Mouse (Mus musculus) adrenal gland, postnatal 10 days (tissue): ENCODE data around the gene Plekha4. TPM values are rescaled to one million over a fixed set of nuclear protein-coding genes. Genes with fewer than 3 reads are reported as not detected.

Experiments used
- total RNA-seq, 2 experiments: library from RNA; stranded (reverse); gene quantifications; 2 replicates each; pipeline ENCODE4 v1.2.3; 2021

Plekha4 gene
- total RNA-seq, 2 experiments from 2014 or later, result 5.4 to 9.2 TPM

Other genes with a start within 250 kb of the Plekha4 start
- under 1 TPM in 1 of 2 experiments, not detected in 1; 0.42 TPM for gene Slc6a21, start 248.8 kb upstream of the Plekha4 start, total RNA-seq
- gene Trpm4, start 192.6 kb upstream of the Plekha4 start, total RNA-seq, result 10 to 100 TPM; 15.9 to 26.8 TPM
- 10 to 100 TPM; 10.7 to 47.8 TPM for gene Hrc, start 191.0 kb upstream of the Plekha4 start, total RNA-seq
- gene Ppfia3, start 159.3 kb upstream of the Plekha4 start, total RNA-seq, result 1 to 10 TPM; 1.9 to 3.0 TPM
- 1 to 10 TPM in 1 of 2 experiments, under 1 TPM in 1; 0.90 to 2.9 TPM for gene Lin7b, start 155.7 kb upstream of the Plekha4 start, total RNA-seq
- 100 to 1,000 TPM; 208 to 341 TPM for gene Snrnp70, start 130.6 kb upstream of the Plekha4 start, total RNA-seq
- gene Kcna7, start 120.7 kb upstream of the Plekha4 start, total RNA-seq, result 1 to 10 TPM in 1 of 2 experiments, under 1 TPM in 1; 0.75 to 2.6 TPM
- under 1 TPM; 0.12 to 0.33 TPM for gene Ntf5, start 112.6 kb upstream of the Plekha4 start, total RNA-seq
- gene Lhb, start 105.5 kb upstream of the Plekha4 start, total RNA-seq, result not detected
- 10 to 100 TPM; 66.7 to 92.5 TPM for gene Gys1, start 91.5 kb upstream of the Plekha4 start, total RNA-seq
- 10 to 100 TPM; 50.2 to 58.9 TPM for gene Ruvbl2, start 88.2 kb upstream of the Plekha4 start, total RNA-seq
- 100 to 1,000 TPM; 527 to 606 TPM for gene Ftl1, start 66.4 kb upstream of the Plekha4 start, total RNA-seq
- 10 to 100 TPM; 52.7 to 53.6 TPM for gene Bax, start 59.4 kb upstream of the Plekha4 start, total RNA-seq
- gene Tulp2, start 44.5 kb upstream of the Plekha4 start, total RNA-seq, result under 1 TPM; 0.64 to 0.69 TPM
- gene Gm45808, start 39.5 kb upstream of the Plekha4 start, total RNA-seq, result 10 to 100 TPM; 26.0 to 27.9 TPM
- gene Dhdh, start 37.5 kb upstream of the Plekha4 start, total RNA-seq, result 10 to 100 TPM; 42.4 to 47.3 TPM
- 100 to 1,000 TPM; 175 to 201 TPM for gene Nucb1, start 15.9 kb upstream of the Plekha4 start, total RNA-seq
- 10 to 100 TPM; 28.0 to 48.2 TPM for gene Ppp1r15a, start 62 bp upstream of the Plekha4 start, total RNA-seq
- 1 to 10 TPM in 1 of 2 experiments, under 1 TPM in 1; 0.93 to 1.4 TPM for gene Hsd17b14, start 28.6 kb downstream of the Plekha4 start, total RNA-seq
- gene Bcat2, start 43.8 kb downstream of the Plekha4 start, total RNA-seq, result 100 to 1,000 TPM; 114 to 118 TPM
- gene Fgf21, start 89.2 kb downstream of the Plekha4 start, total RNA-seq, result 10 to 100 TPM in 1 of 2 experiments, 1 to 10 TPM in 1; 1.3 to 21.9 TPM
- gene Fut1, start 91.0 kb downstream of the Plekha4 start, total RNA-seq, result under 1 TPM in 1 of 2 experiments, not detected in 1; 0.21 TPM
- gene Izumo1, start 95.5 kb downstream of the Plekha4 start, total RNA-seq, result under 1 TPM; 0.39 to 0.73 TPM
- gene Rasip1, start 101.2 kb downstream of the Plekha4 start, total RNA-seq, result 10 to 100 TPM; 35.6 to 37.9 TPM
- gene Mamstr, start 113.6 kb downstream of the Plekha4 start, total RNA-seq, result 10 to 100 TPM in 1 of 2 experiments, 1 to 10 TPM in 1; 8.3 to 13.2 TPM
- gene Fut2, start 140.1 kb downstream of the Plekha4 start, total RNA-seq, result not detected
- under 1 TPM in 1 of 2 experiments, not detected in 1; 0.39 TPM for gene Ntn5, start 157.7 kb downstream of the Plekha4 start, total RNA-seq
- under 1 TPM; 0.21 to 0.30 TPM for gene Sec1, start 168.1 kb downstream of the Plekha4 start, total RNA-seq
- 10 to 100 TPM in 1 of 2 experiments, 1 to 10 TPM in 1; 7.6 to 14.5 TPM for gene Car11, start 173.5 kb downstream of the Plekha4 start, total RNA-seq
- 10 to 100 TPM; 21.4 to 62.3 TPM for gene Dbp, start 178.8 kb downstream of the Plekha4 start, total RNA-seq
- 1,000 to 10,000 TPM; 1,029 to 1,042 TPM for gene Rpl18, start 189.1 kb downstream of the Plekha4 start, total RNA-seq
- 10 to 100 TPM; 28.0 to 28.8 TPM for gene Sphk2, start 191.7 kb downstream of the Plekha4 start, total RNA-seq
- under 1 TPM; 0.27 to 0.33 TPM for gene Fam83e, start 194.9 kb downstream of the Plekha4 start, total RNA-seq
- not detected for gene Spaca4, start 199.5 kb downstream of the Plekha4 start, total RNA-seq